Mouse (Mus musculus): ENCODE measurements around the gene Smyd3. TPM values are rescaled to one million over a fixed set of nuclear protein-coding genes. Genes with fewer than 3 reads are reported as not detected.

Gene Smyd3
- total RNA-seq, 2 experiments from 2014 or later = 18.2 to 19.3 TPM

DNA sequence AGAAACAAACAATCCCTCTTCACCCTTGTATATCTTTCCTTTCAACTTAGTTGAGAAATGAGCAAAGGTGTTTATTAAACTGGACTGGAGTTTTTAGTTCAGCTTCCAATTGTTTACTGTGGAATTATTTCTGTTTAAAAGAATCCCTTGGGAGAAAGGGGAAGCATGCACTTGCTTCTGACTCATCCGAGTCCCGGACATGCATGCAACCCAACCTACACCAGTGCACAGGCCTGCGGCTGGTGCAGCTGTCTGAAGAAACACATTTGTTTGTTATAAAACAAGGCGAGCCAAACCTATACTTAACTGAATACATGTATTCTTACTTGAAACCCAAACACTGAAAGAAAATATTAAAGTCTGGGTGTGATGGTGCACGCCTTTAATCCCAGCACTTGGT lies 473.7 kb downstream of the Smyd3 start:
- DNase-seq (ENCODE audit: low spot score in 2 of 2) = no peak

DNA sequence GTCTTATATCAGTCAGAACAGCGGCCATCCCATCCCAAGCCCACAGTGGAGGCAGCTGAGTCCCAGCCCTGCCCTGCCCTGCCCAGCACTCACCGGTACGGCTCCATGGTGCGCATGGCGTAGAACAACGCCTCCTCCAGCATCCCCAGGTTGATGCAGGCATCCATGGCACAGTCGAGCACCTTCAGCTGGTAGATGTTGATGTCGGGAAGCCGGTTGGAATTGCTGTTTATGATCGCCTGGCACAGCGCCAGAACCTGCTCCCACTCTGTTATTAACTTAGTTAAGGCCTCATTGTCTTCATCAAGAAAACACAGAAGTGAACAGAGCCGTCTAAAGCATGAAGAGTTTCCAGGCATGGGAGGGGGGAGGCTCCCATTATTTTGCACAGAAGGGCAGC lies 474.2 kb downstream of the Smyd3 start:
- DNase-seq (ENCODE audit: low spot score in 2 of 2) = no peak

DNA sequence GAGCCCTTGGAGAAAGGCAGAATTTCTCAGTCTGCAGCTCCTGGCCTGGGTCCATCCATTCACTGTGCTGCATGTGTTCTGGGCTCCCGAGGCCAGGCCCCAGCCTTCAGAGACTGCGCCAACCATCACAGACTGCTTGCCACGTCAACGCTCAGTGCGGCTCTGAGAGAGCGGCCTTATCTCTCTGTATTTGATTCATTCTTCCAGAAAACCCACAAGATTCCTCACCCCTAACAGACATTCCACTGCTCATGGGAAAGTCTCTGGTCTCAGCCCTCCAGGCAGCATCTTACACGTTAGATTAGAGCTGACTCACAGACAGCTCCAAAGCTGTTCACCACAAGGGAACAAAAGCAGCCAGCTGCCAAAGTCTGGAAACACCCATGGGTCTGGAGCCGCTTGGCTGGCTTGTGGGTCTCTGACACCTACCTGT lies 475.9 kb downstream of the Smyd3 start:
- peak; percentile 38 to 66 for DNase-seq (ENCODE audit: low spot score in 2 of 2)

DNA sequence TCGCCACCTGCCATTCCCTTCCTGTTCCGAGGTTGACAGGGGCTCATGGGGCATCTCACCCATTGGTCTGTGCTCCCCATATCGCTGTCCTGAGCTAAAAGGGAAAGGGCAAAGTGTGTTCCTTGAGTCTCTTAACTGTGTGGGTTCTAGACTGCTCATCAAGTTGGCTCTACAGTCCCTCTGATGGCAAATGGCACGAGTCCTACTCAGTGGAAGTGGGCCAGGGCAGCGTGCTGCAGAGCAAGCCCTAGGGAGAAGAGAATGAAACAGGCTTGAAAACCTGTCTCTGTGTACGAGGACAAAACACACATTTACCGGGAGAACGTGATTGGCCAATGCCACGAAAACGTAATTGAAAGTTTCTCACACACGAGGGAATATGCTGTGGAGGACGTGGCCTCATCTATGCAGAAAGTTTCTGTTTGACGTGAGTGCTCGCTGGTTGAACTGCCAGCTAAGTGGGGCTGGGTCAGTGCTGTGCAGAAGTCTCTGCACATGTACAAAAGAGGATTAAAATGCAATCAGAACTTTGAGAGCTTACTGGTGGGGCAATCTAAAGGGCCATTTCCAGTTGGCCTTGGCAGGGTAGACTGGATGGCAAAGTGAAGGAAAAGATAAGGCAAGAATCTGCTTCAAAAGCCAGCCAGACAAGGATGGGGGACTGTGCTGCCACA lies 476.5 kb downstream of the Smyd3 start:
- DNase-seq (ENCODE audit: low spot score in 2 of 2) = no peak

DNA sequence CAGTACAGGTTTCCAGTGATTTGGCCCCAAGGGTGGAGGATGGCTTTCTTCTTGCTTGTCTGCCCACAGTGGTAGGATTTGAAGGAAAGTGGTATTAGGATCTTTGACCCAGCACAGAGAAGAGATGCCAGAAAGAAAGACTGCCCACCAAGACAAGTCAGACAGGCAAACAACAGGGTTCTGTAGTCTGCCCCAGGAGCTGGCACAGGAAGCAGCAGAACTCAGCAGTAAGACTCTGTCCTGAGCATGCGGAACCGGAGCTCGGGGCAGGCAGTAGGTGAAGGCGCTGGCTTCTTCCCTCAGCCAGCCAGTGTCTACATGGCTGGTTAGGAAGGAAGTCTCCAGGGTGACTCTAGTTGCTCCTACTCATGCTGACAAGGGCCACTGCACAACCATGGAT lies 479.0 kb downstream of the Smyd3 start:
- no peak for DNase-seq (ENCODE audit: low spot score in 2 of 2)

DNA sequence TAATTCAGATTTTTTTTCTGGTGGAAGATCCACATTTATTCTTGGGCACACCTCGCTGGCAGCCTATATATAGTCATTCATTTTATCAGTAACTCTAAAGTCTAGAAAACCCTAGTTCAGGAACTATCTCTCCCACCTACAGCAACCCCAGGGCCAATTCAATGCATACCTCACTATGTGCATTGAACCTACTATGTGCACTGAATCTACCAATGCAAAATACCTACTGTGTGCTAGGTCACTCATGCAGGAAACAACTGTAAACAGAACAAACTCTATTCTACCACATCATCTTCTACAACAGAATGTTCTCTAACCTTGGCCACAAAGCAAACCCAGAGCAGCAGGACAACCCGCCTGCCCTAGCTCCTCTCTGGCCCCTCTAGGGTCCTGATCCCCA lies 484.9 kb downstream of the Smyd3 start:
- DNase-seq (ENCODE audit: low spot score in 2 of 2) = no peak

DNA sequence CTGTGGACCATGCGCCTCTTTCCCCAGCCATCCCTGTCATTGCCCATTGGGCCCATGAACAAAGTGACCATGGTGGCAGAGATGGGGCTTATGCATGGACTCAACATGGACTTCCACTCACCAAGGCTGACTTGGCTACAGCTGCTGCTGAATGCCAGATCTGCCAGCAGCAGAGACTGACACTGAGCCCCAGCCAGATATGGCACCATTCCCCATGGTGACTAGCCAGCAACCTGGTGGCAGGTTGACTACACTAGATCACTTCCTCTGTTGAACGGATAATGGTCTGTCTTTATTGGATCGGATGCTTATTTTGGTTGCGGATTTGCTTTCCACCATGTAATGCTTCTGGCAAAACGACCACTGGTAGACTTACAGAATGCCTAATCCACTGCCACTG lies 486.3 kb downstream of the Smyd3 start:
- no peak for DNase-seq (ENCODE audit: low spot score in 2 of 2)

DNA sequence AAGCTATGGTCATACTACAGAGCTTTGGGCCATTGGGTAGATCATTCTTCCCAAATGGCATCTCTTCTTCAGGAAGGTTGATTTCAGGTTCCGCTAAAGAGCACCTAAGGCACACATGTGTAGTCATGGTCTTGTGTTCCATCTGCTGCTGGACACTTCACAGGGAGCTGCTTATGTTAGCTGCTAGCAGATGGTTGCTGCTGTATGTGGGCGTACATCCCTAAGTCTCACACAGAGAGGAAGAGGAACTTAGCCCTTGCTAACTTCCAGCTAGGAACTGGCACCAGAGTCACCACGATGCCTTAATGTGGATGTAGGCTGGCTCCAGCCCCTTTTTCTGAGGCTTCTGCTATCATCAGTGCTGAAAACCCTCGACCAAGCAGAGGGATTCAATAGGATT lies 491.2 kb downstream of the Smyd3 start:
- no peak for DNase-seq (ENCODE audit: low spot score in 2 of 2)

DNA sequence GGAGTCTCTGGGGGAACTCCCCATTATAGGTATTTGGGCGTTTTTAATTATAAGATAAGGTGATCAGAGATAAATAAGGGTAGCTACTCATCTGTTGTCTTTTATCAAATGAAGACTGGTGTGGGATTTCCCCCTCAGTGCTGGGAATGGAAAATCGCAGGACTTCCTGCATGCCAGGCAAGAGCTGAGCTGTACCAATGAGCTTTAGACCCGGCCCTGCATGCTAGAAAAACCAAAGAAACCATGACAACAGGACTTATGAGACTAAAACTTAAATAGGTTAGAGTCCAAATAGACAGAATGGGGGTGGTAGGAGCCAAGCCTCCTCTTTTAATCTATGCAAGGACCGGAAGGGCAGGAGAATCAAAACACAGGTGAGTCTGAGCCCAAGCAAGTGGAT lies 492.7 kb downstream of the Smyd3 start:
- DNase-seq (ENCODE audit: low spot score in 2 of 2) = no peak

DNA sequence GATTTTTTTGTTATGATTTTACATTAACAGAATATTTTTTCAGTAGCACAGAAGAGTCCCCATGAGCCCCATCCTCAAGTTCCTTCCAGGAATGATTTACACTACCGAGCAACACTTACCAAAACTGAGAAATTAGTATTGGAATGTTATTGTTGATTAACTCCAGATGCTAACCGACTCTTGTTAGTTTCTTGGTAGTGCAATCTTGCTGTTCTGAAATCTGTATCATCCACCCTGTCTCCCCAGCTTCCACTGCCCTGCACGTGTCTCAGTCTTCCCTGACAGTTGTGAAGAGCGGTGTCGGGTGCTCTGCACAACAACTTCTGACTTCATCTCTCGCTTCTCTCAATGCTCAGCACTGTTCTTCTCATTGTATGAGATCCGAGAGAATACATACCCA lies 494.4 kb downstream of the Smyd3 start:
- DNase-seq (ENCODE audit: low spot score in 2 of 2) = no peak

DNA sequence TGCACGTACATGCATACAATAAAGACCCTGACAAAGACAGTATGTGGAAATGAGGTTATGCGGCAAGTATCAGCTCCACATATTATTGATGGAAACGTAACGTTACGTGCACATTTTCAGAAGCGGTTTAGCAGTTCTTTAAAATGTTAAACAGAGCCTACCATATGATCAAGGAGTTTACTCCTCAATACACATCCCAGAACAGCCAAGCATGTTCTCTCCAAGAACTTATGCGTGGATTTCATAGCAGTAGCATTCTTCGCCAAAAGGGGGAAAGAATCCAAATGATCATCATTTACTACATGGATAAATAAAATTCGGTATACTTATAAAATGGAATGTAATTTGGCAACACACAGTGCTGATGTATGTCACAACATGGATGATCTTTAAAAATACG lies 500.4 kb downstream of the Smyd3 start:
- DNase-seq (ENCODE audit: low spot score in 2 of 2) = no peak

DNA sequence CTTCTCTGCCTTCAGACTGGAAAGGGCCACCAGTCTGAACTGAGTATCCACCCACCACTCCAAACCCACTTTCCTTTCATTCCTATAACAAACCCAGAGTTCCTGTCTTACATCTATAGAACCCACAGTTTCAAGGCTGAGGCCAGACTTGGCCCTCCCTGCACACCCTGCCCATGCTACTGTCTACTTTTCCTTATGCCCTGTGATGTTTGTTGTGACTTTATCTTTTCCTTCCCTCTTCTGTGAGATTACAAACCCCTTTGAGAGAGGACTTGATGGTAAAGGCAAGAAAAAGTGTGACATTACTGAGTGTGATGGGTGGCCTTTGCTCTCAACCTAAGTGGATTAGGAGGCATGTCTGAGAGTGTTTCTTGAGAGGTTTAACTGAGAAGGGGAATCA lies 504.8 kb downstream of the Smyd3 start:
- DNase-seq (ENCODE audit: low spot score in 2 of 2) = no peak

DNA sequence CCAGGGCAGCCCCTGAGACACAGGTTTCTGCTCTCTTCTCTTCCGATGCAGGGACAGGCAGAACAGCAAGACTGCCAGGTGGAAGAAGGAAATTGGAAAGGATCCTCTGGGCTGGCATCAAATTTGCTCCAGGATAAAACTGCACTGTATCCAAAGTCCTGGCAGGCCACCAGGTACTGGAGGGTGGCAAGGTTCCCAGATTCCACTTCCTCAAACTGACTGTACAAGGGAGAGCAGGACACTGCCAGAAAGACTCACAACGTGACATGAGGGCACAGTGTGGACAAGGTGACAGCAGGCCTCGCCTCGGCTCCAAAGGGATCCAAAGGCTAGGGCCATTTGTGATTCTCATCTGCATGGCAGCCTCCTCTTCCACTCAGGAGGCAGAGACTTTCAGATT lies 505.6 kb downstream of the Smyd3 start:
- peak; percentile 63 to 80 for DNase-seq (ENCODE audit: low spot score in 2 of 2)

DNA sequence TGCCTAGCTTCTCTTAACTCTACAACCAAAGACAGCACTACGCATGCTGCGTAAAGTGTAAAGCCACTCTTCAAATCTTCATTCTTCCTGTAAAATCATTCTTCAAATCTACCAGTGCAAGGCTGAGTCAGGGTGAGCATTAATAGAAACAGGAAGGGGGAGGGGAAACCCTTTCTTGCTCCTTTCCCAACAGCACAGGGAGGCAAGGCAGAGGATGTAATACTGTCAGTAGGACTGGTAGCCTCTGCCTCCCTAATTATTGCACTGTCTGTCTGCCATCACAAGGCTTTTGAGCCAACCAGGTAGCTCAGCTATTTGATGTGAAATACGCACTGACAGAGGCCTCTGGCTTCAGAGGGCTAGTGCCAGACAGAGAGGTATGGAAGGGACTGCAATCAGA lies 507.1 kb downstream of the Smyd3 start:
- no peak for DNase-seq (ENCODE audit: low spot score in 2 of 2)

DNA sequence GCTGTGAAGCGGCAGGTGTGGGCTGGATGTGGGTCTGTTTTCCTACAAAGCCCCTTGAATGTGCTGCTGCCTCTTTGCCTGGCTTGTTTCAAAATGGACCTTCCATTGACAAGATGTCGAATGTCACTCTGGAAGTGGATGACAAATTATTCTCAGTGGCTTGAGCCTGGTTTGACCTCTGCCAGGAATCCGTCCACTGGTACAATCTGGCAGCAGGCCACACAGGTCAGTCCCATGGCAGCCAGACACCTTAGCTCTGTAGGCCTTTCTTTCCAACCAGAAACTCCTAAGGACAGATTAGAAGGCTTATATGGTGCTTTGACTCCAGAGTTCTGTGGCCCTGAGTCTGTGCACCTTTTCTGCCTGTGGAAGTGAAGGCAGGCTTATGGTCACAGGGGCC lies 507.9 kb downstream of the Smyd3 start:
- no peak for DNase-seq (ENCODE audit: low spot score in 2 of 2)

DNA sequence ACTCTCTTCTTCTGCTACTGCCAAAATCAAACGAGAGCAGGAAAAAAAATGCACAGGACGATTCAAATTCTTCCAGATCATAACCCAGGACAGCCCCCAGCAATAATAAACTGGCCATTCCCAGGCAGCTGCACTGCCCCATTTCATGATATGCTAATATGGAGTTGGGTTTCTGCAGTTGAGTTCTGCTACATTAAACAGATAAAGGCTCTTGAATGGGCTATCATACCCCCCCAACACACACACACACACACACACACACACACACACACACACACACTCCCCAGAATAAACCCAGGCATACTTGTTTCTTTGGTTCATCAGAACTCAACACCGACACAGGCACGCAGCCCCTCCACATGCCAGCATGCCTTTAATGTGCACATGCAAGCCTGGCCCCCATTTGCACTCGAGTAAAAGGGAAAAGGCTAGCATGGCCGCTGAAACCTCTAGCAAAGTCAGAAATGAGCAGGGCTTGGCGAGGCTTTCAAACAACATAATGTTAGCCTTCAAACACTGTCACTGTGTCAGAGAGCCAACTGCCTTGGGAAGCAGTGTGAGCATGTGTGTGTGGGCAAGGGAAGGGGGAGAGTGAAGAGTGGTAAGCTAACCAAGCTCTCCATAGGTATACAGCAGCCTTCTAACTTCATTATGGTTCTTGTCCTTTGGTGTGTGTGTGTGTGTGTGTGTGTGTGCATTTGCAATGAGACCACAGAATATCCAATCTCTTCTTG lies 513.5 kb downstream of the Smyd3 start:
- DNase-seq (ENCODE audit: low spot score in 2 of 2) = peak; percentile 50 to 85

DNA sequence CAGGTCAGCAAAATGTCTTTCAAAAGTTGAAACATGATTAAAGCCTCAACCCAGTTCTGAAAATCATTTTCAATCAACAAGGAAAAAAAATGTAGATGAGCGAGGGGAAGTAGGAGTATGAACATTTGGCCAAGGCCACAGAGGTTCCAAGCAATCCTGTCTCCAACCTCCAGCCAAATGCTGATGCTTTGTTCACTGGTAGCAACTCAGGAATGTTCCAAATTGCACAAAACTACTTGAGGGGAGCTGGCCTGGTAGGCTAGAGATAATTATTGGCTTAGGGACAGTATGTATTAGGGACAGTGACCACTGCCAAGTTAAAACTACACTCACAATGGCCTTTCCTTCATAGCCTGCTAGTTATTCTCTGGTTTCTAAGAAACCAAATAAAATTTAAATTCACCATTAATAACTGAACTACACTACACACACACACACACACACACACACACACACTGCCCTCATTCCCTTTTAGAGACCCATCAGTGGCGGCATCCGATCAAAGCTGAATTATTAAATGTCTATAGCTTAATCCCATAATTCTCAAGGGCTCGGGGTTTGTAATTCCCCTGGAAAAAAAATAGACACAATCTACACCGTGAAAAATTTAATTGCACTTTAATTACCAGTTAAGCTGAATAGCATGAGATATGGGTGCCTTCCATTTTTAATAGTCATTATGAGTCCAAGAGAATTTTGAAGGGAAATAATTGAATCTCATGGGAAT lies 514.3 kb downstream of the Smyd3 start:
- peak in 1 of 2 experiments; percentile 49 for DNase-seq (ENCODE audit: low spot score in 2 of 2)

DNA sequence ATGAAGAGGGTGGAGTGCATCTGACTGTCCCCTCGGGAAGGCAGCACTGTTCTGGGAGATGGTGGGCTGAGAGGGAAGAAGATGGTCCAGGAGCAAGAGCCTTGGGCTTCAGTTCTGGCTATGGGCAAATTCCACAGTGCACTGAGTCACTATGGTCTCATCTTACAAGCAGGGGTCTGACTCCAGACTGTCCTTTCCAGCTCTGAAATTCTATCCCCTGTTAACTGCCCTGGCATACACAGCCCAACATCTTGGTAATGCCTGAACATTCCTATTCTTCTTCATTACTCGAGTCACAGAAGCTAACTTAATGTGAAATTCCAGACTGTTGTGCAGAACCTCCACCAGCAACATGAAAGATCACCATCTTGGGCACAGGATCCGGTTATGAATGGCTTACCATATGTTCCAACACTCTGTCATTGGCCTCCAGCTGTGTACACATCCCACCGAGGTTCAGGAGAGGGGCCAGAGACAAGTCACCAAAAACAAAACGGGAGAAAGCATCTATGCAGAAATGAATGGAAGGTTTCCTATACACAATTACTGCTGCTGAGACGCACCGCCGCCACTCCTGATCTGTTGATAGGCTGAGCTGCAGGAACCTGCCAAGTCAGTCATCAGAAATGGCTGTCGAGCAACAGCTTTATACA lies 517.8 kb downstream of the Smyd3 start:
- DNase-seq (ENCODE audit: low spot score in 2 of 2) = no peak

DNA sequence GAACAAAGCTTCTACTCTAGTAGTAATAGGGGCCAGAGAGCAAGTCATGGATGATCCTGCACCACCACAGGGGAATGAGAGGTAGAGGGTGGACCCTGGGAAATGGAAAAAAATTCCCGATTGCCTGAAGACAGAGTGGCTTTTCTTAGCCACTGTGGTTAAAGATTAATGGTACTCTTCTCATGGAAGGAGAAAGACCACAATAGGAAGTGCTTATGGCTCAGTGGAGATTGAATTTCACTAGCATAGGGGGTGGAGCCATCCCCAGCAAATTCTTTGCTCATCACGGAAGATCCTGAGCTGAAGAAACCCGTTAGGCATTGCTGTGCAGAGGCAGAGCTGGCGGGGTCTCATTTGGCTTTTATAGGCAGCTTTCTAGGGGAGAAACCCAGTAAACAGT lies 520.0 kb downstream of the Smyd3 start:
- DNase-seq (ENCODE audit: low spot score in 2 of 2) = no peak

DNA sequence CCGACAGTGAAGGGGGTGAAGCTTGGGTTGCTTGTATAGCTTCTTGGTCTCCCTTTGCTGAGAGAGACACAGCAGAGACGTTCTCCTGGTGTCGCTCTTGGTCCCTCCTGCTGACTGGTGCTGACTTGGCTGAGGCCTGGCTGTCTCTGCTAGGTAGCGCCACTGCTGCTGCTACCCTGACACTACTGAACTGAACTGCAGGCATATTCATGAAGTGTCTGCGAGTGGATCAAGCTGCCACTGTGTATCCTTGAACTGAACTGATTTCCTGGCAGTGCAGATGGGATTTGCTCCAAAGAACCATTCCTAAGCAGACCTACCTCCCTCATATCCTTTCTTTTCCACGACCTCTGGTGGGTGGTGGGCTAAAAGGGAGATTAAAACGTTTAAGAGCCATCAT lies 523.6 kb downstream of the Smyd3 start:
- no peak for DNase-seq (ENCODE audit: low spot score in 2 of 2)

DNA sequence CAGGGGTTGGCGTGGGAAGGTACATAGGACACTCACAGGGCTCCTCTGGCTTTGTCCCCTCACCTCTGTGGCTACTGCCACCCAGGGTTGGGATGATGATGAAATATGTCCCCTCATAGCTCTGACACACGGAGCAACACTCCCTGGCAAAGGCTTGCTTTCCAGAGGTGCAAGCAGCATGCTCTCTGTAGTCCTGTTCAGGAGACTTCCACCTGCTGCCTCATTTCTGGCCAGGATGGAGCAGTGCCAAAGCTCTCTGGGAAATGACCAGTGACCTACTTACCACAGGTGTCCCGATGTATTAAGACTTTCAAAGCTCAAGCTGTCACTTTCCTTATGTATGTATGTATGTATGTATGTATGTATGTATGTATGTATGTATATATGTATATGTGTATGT lies 525.3 kb downstream of the Smyd3 start:
- no peak for DNase-seq (ENCODE audit: low spot score in 2 of 2)

DNA sequence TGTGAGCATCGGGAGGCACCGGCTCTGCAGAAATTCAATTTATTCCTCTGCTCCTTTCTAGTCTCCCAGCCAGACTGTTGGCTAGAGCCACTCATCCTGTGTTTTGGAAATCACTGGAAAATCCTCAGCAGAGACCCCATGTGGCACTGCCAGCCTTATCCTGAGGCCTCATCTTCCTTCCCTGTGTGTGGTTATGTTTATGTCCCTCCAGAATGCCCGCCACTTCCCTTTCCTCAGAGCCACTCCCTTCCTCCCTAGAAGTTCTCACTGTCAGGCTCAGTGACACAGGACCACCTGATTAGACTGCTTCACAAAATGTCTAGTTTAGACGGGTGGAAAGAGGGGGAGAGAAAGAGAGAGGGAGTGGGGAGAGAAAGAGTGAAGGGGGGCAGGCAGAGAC lies 526.4 kb downstream of the Smyd3 start:
- DNase-seq (ENCODE audit: low spot score in 2 of 2) = no peak
